Mouse (Mus musculus): ENCODE measurements around the gene Pde4a.

GRCm38 (mm10) chr9:21145431-21145830, 20.1 kb upstream of the Pde4a start:
- TF ChIP-seq GATA1 (IDR thresholded peaks at IDR 0.05; ENCODE audit: low read length) (no peak), TAL1 (IDR thresholded peaks at IDR 0.05; ENCODE audit: low read length) (no peak)
